Mouse (Mus musculus) C2C12 (cell line): ENCODE measurements around the gene Phf10.

Experiments used
- CTCF ChIP-seq: IDR thresholded peaks from one replicate; pipeline ENCODE4 v1.5.1; 2011; ENCODE audit not compliant: control insufficient read depth, insufficient read depth, insufficient read length
- MAX ChIP-seq: IDR thresholded peaks from one replicate; pipeline ENCODE4 v1.6.1; 2011; ENCODE audit warnings: mild to moderate bottlenecking, control low read depth
- MYOD1 ChIP-seq: IDR thresholded peaks from one replicate; pipeline ENCODE4 v1.6.1; 2011; ENCODE audit warnings: low read depth; ENCODE audit not compliant: control insufficient read depth, insufficient read length
- MYOG ChIP-seq: IDR thresholded peaks from one replicate; pipeline ENCODE4 v1.6.1; 2011; ENCODE audit not compliant: control insufficient read depth, insufficient read length; ENCODE audit errors: extremely low read depth
- USF1 ChIP-seq: IDR thresholded peaks from one replicate; pipeline ENCODE4 v1.6.1; 2011; ENCODE audit warnings: low read depth, mild to moderate bottlenecking, control low read depth, moderate library complexity

DNA sequence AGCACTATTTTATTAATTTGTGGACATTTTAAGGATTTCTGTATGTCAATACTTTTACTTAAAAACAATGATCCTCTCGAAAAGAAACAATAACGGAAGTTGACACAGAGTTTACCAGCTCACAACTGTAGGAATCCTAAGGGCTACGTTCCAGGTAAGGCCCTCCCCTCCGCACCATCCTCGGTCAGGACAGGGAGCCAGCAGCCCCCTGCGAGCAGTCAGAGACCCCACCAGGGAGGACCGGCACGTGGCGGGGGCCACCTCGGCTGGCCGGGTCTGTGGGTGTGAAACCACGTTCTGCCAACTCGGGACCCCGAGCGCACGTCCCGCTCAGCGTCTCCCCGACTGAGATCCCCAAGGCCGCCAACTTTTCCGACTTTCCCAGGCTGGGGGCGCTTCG lies 553 bp downstream of the Phf10 start:
- TF ChIP-seq CTCF (no peak), MAX (no peak), MYOG (no peak), USF1 (no peak), MYOD1 (no peak)
